Mouse (Mus musculus): Measurements from ENCODE around the gene Sim1. TPM values are rescaled to one million over a fixed set of nuclear protein-coding genes. Genes with fewer than 3 reads are reported as not detected.

Gene Sim1
- total RNA-seq (2012; rRNA removed) (not detected in 2 replicates), polyA plus RNA-seq (2012; ENCODE audit: insufficient read depth in 1 of 2, insufficient read length in 2 of 2, low read depth in 1 of 2, low replicate concordance in 2 of 2, missing spikeins in 1 of 2) (not detected)

- DNase-seq (ENCODE audit: low read depth, low spot score), result no peak
- H3K4me3 ChIP-seq (ENCODE audit: control insufficient read depth in 1 of 2, insufficient read depth in 1 of 2, low read depth in 2 of 2, low read length in 2 of 2), result no peak within 1 kb of the TSS
- H3K79me2 ChIP-seq (ENCODE audit: control insufficient read depth, insufficient read depth, low read length, poor library complexity), result no peaks in the 10 kb centered on the region
- no peak within 1 kb of the TSS for H3K9ac ChIP-seq (ENCODE audit: control insufficient read depth, low read depth, low read length, poor library complexity, severe bottlenecking)
- no peaks in the 10 kb centered on the region for H3K27me3 ChIP-seq (ENCODE audit: control insufficient read depth in 1 of 2, insufficient read depth in 2 of 2, low read length in 2 of 2)
- no peaks in the 10 kb centered on the region for H3K9me3 ChIP-seq (replicated peaks; ENCODE audit: insufficient read depth, low read length)
- H3K27ac ChIP-seq (ENCODE audit: control insufficient read depth, low read depth, low read length), result no peak within 1 kb of the TSS
- no peaks in the 10 kb centered on the region for H3K4me1 ChIP-seq (ENCODE audit: control insufficient read depth in 1 of 2, insufficient read depth in 2 of 2, low read length in 2 of 2)
- no peaks in the 10 kb centered on the region for H3K36me3 ChIP-seq (ENCODE audit: control insufficient read depth in 1 of 2, insufficient read depth in 2 of 2, low read length in 2 of 2)
- TF ChIP-seq MXI1 (IDR thresholded peaks at IDR 0.05; ENCODE audit: low read depth, low read length) (no peak), POLR2AphosphoS5 (IDR thresholded peaks at IDR 0.05; ENCODE audit: borderline replicate concordance, low read depth, low read length) (no peak), MAX (IDR thresholded peaks at IDR 0.05; ENCODE audit: low read length) (no peak), KAT2A (conservative IDR thresholded peaks at IDR 0.05; ENCODE audit: low read depth, low read length) (no peak), RCOR1 (IDR thresholded peaks at IDR 0.05; ENCODE audit: low read depth, low read length) (no peak), SIN3A (IDR thresholded peaks at IDR 0.05; ENCODE audit: low read length) (no peak), RAD21 (IDR thresholded peaks at IDR 0.05; ENCODE audit: low read depth, low read length) (no peak), GATA1 (IDR thresholded peaks at IDR 0.05; ENCODE audit: low read depth, low read length) (no peak), POLR2AphosphoS2 (IDR thresholded peaks at IDR 0.05; ENCODE audit: low read length) (no peak), ZMIZ1 (IDR thresholded peaks at IDR 0.05; ENCODE audit: low read depth, low read length) (no peak), SMC3 (IDR thresholded peaks at IDR 0.05; ENCODE audit: low read depth, low read length) (no peak), CTCF (IDR thresholded peaks at IDR 0.05 in 2 of 3, conservative IDR thresholded peaks at IDR 0.05 in 1 of 3; ENCODE audit: control insufficient read depth in 1 of 3, insufficient read depth in 1 of 3, low read depth in 2 of 3, low read length in 3 of 3, poor library complexity in 1 of 3, severe bottlenecking in 1 of 3) (no peak), MAZ (IDR thresholded peaks at IDR 0.05; ENCODE audit: low read depth, low read length) (no peak), POLR2A (IDR thresholded peaks at IDR 0.05; ENCODE audit: control insufficient read depth in 1 of 2, insufficient read depth in 1 of 2, low read depth in 1 of 2, low read length in 2 of 2, poor library complexity in 1 of 2) (no peak), MYC (IDR thresholded peaks at IDR 0.05; ENCODE audit: low read depth, low read length) (no peak), MEF2A (IDR thresholded peaks at IDR 0.05; ENCODE audit: extremely low read depth, insufficient replicate concordance, low read depth, low read length, poor library complexity, severe bottlenecking) (no peak)
These were observed at the start of gene Sim1 for GRCm38 (mm10) chr10:50894170-50894991. Gene Sim1 (plus strand): TSS chr10:50894754.

GRCm38 (mm10) chr10:50868202-50868601 is 26.4 kb upstream of the Sim1 start:
- H3K36me3 ChIP-seq (ENCODE audit: control insufficient read depth in 1 of 2, insufficient read depth in 2 of 2, low read length in 2 of 2), result peaks cover 0 to 5% of the 10 kb centered on the region in 2 experiments; a peak in 2 of 4 replicates
- H3K9me3 ChIP-seq (replicated peaks; ENCODE audit: insufficient read depth, low read length), result no peaks in the 10 kb centered on the region
- no peak overlapping the region for H3K27ac ChIP-seq (ENCODE audit: control insufficient read depth, low read depth, low read length)
- DNase-seq (ENCODE audit: low read depth, low spot score), result no peak
- H3K79me2 ChIP-seq (ENCODE audit: control insufficient read depth, insufficient read depth, low read length, poor library complexity), result no peaks in the 10 kb centered on the region
- H3K9ac ChIP-seq (ENCODE audit: control insufficient read depth, low read depth, low read length, poor library complexity, severe bottlenecking), result no peak overlapping the region
- no peak overlapping the region for H3K4me3 ChIP-seq (ENCODE audit: control insufficient read depth in 1 of 2, insufficient read depth in 1 of 2, low read depth in 2 of 2, low read length in 2 of 2)
- H3K27me3 ChIP-seq (ENCODE audit: control insufficient read depth in 1 of 2, insufficient read depth in 2 of 2, low read length in 2 of 2), result no peaks in the 10 kb centered on the region
- H3K4me1 ChIP-seq (ENCODE audit: control insufficient read depth in 1 of 2, insufficient read depth in 2 of 2, low read length in 2 of 2), result peaks cover 0 to 4% of the 10 kb centered on the region in 2 experiments; a peak in 1 of 4 replicates
- TF ChIP-seq ZNF384 (IDR thresholded peaks at IDR 0.05; ENCODE audit: low read depth, low read length), result no peak
- TF ChIP-seq EP300 (IDR thresholded peaks at IDR 0.05; ENCODE audit: low read depth in 1 of 2, low read length in 2 of 2), result no peak
- no peak for TF ChIP-seq POLR2A (IDR thresholded peaks at IDR 0.05; ENCODE audit: control insufficient read depth in 1 of 2, insufficient read depth in 1 of 2, low read depth in 1 of 2, low read length in 2 of 2, poor library complexity in 1 of 2)
- TF ChIP-seq SIN3A (IDR thresholded peaks at IDR 0.05; ENCODE audit: low read length), result no peak
- TF ChIP-seq MAX (IDR thresholded peaks at IDR 0.05; ENCODE audit: low read length), result no peak
- no peak for TF ChIP-seq MAFK (IDR thresholded peaks at IDR 0.05; ENCODE audit: borderline replicate concordance, low read depth, low read length)
- TF ChIP-seq MXI1 (IDR thresholded peaks at IDR 0.05; ENCODE audit: low read depth, low read length), result no peak
- TF ChIP-seq POLR2AphosphoS2 (IDR thresholded peaks at IDR 0.05; ENCODE audit: low read length), result no peak
- no peak for TF ChIP-seq ZC3H11A (IDR thresholded peaks at IDR 0.05; ENCODE audit: low read depth, low read length)
- TF ChIP-seq POLR2AphosphoS5 (IDR thresholded peaks at IDR 0.05; ENCODE audit: borderline replicate concordance, low read depth, low read length), result no peak
- TF ChIP-seq JUND (IDR thresholded peaks at IDR 0.05; ENCODE audit: low read depth, low read length), result no peak
- no peak for TF ChIP-seq TCF12 (IDR thresholded peaks at IDR 0.05; ENCODE audit: low read depth, low read length)
- TF ChIP-seq TBP (IDR thresholded peaks at IDR 0.05; ENCODE audit: low read depth, low read length), result no peak
